ENCODE assay signal across 28 mouse cellular contexts in the genomic region with DNA sequence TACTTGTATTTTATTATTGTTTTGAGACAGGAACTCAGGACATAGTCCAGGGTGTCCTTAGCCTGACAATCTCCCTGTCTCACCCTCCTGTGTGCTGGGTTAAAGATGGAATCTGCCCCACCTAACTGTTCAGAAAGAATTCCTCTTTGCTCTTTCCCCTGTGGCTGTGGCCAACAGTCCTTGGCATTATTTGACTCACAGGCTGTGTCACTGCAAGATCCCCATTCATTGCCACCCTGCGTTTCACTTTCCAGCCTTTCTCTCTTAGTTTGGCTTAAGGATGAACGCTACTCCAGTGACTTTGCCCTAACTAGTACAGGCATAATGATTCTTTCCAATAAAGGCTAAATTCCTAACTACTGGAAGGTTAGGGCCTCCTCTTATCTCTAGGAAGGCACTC.
"Had no signal": no experiment of that assay in that cellular context is flagged by ENCODE, and none has a peak within 500 bp of the region (broad histone marks: within the 10 kb centered on the region; RNA-seq: fewer than 3 reads in every experiment).

No protein-coding gene starts in this region.

- ATAC-seq: hindbrain, embryonic 16.5 days; inflammation-experienced regulatory T-cells, adult 6 months; intestine, embryonic 15.5 days; intestine, postnatal 0 days; liver, postnatal 0 days had no signal

- DNase-seq: gastrocnemius, postnatal 14 days; gastrocnemius, postnatal 36 days; heart, adult 18-20 months; heart, postnatal 14 days; heart, postnatal 36 days; kidney, adult 18-20 months; kidney, adult 8-10 months; kidney, postnatal 10 days; kidney, postnatal 25 days; kidney, postnatal 4 days; liver; liver, embryonic 13.5 days; liver, postnatal 0 days had no signal

- H3K9ac ChIP-seq: heart, embryonic 13.5 days; heart, embryonic 15.5 days; hindbrain, embryonic 12.5 days; hindbrain, embryonic 14.5 days; intestine, embryonic 15.5 days; limb, embryonic 12.5 days; liver, embryonic 13.5 days; liver, embryonic 15.5 days; liver, postnatal 0 days had no signal

- H3K27me3 ChIP-seq: heart, embryonic 13.5 days; heart, embryonic 15.5 days; hindbrain, embryonic 12.5 days; intestine, embryonic 15.5 days; limb, embryonic 12.5 days; liver, embryonic 13.5 days; liver, embryonic 15.5 days had no signal

- H3K4me3 ChIP-seq: heart, embryonic 13.5 days; heart, embryonic 15.5 days; hindbrain, embryonic 12.5 days; intestine, embryonic 15.5 days; layer of hippocampus, adult 2 months; left cerebral cortex, adult 2 months; limb, embryonic 10.5 days; limb, embryonic 12.5 days; liver, embryonic 13.5 days; liver, embryonic 15.5 days had no signal

- H3K36me3 ChIP-seq: heart, embryonic 13.5 days; heart, embryonic 15.5 days; hindbrain, embryonic 12.5 days; intestine, embryonic 15.5 days; limb, embryonic 10.5 days; limb, embryonic 12.5 days; liver, embryonic 13.5 days; liver, embryonic 15.5 days had no signal

- H3K27ac ChIP-seq: heart, embryonic 13.5 days; heart, embryonic 15.5 days; hindbrain, embryonic 12.5 days; hindbrain, embryonic 14.5 days; intestine, embryonic 15.5 days; layer of hippocampus, adult 2 months; left cerebral cortex, adult 2 months; limb, embryonic 10.5 days; limb, embryonic 12.5 days; liver, embryonic 13.5 days; liver, embryonic 15.5 days had no signal

- H3K4me2 ChIP-seq: heart, embryonic 11.5 days; heart, embryonic 13.5 days; heart, embryonic 15.5 days; hindbrain, embryonic 12.5 days; hindbrain, embryonic 14.5 days; intestine, embryonic 15.5 days; limb, embryonic 12.5 days; liver, embryonic 11.5 days; liver, embryonic 13.5 days; liver, embryonic 15.5 days had no signal

- H3K4me1 ChIP-seq: hindbrain, embryonic 12.5 days; intestine, embryonic 15.5 days; limb, embryonic 10.5 days; limb, embryonic 12.5 days had no signal

- H3K9me3 ChIP-seq: heart, embryonic 13.5 days; heart, embryonic 15.5 days; hindbrain, embryonic 12.5 days; intestine, embryonic 15.5 days; limb, embryonic 10.5 days; liver, embryonic 13.5 days; liver, embryonic 15.5 days had no signal
